Comparison of ENCODE assay signal across 19 mouse cellular contexts in the genomic region with DNA sequence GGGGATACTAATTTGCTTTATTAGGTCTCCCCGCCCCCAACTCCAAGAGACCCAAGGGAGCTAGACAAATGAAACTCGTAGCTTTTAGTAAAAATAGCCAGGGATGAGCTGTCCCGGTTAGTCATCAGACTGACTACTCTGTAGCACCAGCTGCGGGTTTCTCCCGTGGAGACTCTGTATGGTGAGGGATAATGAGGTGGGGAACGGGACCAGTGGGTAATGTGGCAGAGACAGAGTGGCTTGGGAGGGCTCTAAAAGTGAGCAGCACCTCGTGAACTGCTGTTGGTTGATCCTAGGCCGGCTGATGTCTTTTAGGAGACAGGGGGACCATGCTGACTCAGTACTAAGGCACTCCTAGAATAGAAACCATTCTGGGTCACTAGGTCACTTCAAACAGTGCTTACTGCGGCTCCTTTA. TPM values are rescaled to one million over a fixed set of nuclear protein-coding genes. Genes with fewer than 3 reads are reported as not detected.
DNase-seq lines count a peak whose midpoint lies in the region; ATAC-seq and TF ChIP-seq lines count a peak whose summit lies in the region.
"Had no signal": no experiment of that assay in that cellular context is flagged by ENCODE, and none has a peak within 500 bp of the region (broad histone marks: within the 10 kb centered on the region; RNA-seq: fewer than 3 reads in every experiment).

No protein-coding gene starts in this region.

- H3K27ac ChIP-seq in left cerebral cortex, adult 2 months: no peak overlapping the region
- H3K27ac ChIP-seq in liver, postnatal 0 days (ENCODE audit: low read depth): no peak overlapping the region
- H3K27ac ChIP-seq: forebrain, embryonic 13.5 days; intestine, embryonic 15.5 days; kidney, postnatal 0 days; layer of hippocampus, adult 2 months; midbrain, embryonic 15.5 days had no signal

- H3K36me3 ChIP-seq in liver, postnatal 0 days (replicated peaks; ENCODE audit: insufficient read depth, low read length): no peaks in the 10 kb centered on the region
- H3K36me3 ChIP-seq: intestine, embryonic 15.5 days; midbrain, embryonic 15.5 days had no signal

- TF ChIP-seq CTCF in left cerebral cortex, adult 2 months (IDR thresholded peaks at IDR 0.05): no peak
- TF ChIP-seq CTCF in liver, postnatal 0 days (IDR thresholded peaks at IDR 0.05; ENCODE audit: low read depth): no peak

- no peak for TF ChIP-seq EP300 in liver, postnatal 0 days (IDR thresholded peaks at IDR 0.05; ENCODE audit: low read depth)

- no peaks in the 10 kb centered on the region for H3K9me3 ChIP-seq in liver, postnatal 0 days (ENCODE audit: low read length)
- H3K9me3 ChIP-seq: forebrain, embryonic 13.5 days; intestine, embryonic 15.5 days; midbrain, embryonic 15.5 days had no signal

- intact Hi-C loops in left cerebral cortex, adult 2 months (cut with DNase I): no loop called here
- intact Hi-C loops in left cerebral cortex, postnatal 4 days (cut with DNase I): no loop called here

- ATAC-seq in liver, postnatal 0 days: no peak
- ATAC-seq: forebrain, embryonic 13.5 days; intestine, embryonic 15.5 days; midbrain, embryonic 15.5 days had no signal

- no peak overlapping the region for H3K4me2 ChIP-seq in liver, postnatal 0 days (ENCODE audit: low read depth, low read length)
- H3K4me2 ChIP-seq: forebrain, embryonic 13.5 days; intestine, embryonic 15.5 days; midbrain, embryonic 15.5 days had no signal

- H3K4me3 ChIP-seq in left cerebral cortex, adult 2 months: no peak overlapping the region
- no peak overlapping the region for H3K4me3 ChIP-seq in liver, postnatal 0 days (ENCODE audit: low read depth, low read length)
- H3K4me3 ChIP-seq: forebrain, embryonic 13.5 days; intestine, embryonic 15.5 days; layer of hippocampus, adult 2 months; midbrain, embryonic 15.5 days had no signal

- H3K27me3 ChIP-seq in liver, postnatal 0 days (ENCODE audit: insufficient read depth, low read length): no peaks in the 10 kb centered on the region
- H3K27me3 ChIP-seq: forebrain, embryonic 13.5 days; intestine, embryonic 15.5 days; midbrain, embryonic 15.5 days had no signal

- 66% methylated on average over 9 of the region's 9 CpGs for WGBS in liver, postnatal 0 days (ENCODE audit: insufficient replicate concordance)

- DNase-seq in adrenal gland, postnatal 25 days: peak; percentile 16
- DNase-seq in adrenal gland, adult 18-20 months (ENCODE audit: low spot score in 2 of 2): no peak
- DNase-seq in left cerebral cortex, adult 2 months (ENCODE audit: extremely low spot score in 1 of 2, low spot score in 2 of 2): peak; percentile 15 to 35
- no peak for DNase-seq in left cerebral cortex, postnatal 4 days
- DNase-seq in 3T3-L1 (ENCODE audit: low read depth, low spot score) (peak; percentile 85), adipocyte (ENCODE audit: low spot score) (peak; percentile 45)
- no peak for DNase-seq in liver, postnatal 0 days
- DNase-seq in cerebellum, postnatal 10 days: no peak
- DNase-seq: cerebellum, adult 11 months; cerebellum, postnatal 25 days; heart, postnatal 4 days; liver; lung, adult 18-20 months; thymus, postnatal 14 days had no signal

- no peak overlapping the region for H3K9ac ChIP-seq in liver, postnatal 0 days (replicated peaks)
- H3K9ac ChIP-seq: forebrain, embryonic 13.5 days; intestine, embryonic 15.5 days; midbrain, embryonic 15.5 days had no signal

- H3K4me1 ChIP-seq in liver, postnatal 0 days (ENCODE audit: insufficient read depth): no peaks in the 10 kb centered on the region
- H3K4me1 ChIP-seq: forebrain, embryonic 13.5 days; midbrain, embryonic 15.5 days had no signal

RNA-seq across cellular contexts. Expression of gene Bcar3, which starts 49.5 kb away (rescaled TPM):
- total RNA-seq in adrenal gland, postnatal 25 days (2021): 40.0 and 55.1 TPM in 2 replicates
- total RNA-seq in adrenal gland, adult 18-20 months (2021): 10 to 100 TPM; 50.6 to 58.6 TPM
- 10 to 100 TPM; 14.7 to 15.4 TPM for total RNA-seq in left cerebral cortex, adult 2 months (2021)
- total RNA-seq in left cerebral cortex, postnatal 4 days (2021): 1 to 10 TPM; 4.7 to 7.0 TPM
- polyA plus RNA-seq in liver, postnatal 0 days (2015; fragmentation: Nextera tagmentation; extraction: Ambion mirVana): 11.2 and 12.6 TPM in 2 replicates

Comparison
In these comparisons a context has a peak if more than half of its experiments do, and no peak if none do; other contexts are left out.
1. DNase-seq: peak in adrenal gland, postnatal 25 days (single experiment), left cerebral cortex, adult 2 months (2 of 2), 3T3-L1 (single experiment) and adipocyte (single experiment); none in adrenal gland, adult 18-20 months (0 of 2), left cerebral cortex, postnatal 4 days (single experiment), liver, postnatal 0 days (single experiment) and cerebellum, postnatal 10 days (0 of 2).